Mouse (Mus musculus) layer of hippocampus, postnatal 36 days (tissue): Measurements from ENCODE around the gene Sp100. TPM values are rescaled to one million over a fixed set of nuclear protein-coding genes. Genes with fewer than 3 reads are reported as not detected.
A peak's percentile ranks its signal among the peaks of the same experiment; 100 is the strongest.
"Not testable (repeated sequence)": the region's sequence is repeated elsewhere in the genome, so short reads cannot be mapped to it uniquely, and the experiment has no call there.

ENCODE experiments used
- DNase-seq, 2 experiments: peaks; one replicate each; pipeline ENCODE4 v3.0.0; 2022
- total RNA-seq, 2 experiments: library from RNA; stranded (reverse); gene quantifications; 2 replicates each; pipeline ENCODE4 v1.2.3; 2021

Gene Sp100
- total RNA-seq = 1 to 10 TPM; 2.6 to 3.0 TPM

GRCm38 (mm10) chr1:85649881-85650280 is at the start of gene Sp100:
TSS of gene Sp100 (plus strand) at chr1:85649988.
- DNase-seq = not testable (repeated sequence)

DNA sequence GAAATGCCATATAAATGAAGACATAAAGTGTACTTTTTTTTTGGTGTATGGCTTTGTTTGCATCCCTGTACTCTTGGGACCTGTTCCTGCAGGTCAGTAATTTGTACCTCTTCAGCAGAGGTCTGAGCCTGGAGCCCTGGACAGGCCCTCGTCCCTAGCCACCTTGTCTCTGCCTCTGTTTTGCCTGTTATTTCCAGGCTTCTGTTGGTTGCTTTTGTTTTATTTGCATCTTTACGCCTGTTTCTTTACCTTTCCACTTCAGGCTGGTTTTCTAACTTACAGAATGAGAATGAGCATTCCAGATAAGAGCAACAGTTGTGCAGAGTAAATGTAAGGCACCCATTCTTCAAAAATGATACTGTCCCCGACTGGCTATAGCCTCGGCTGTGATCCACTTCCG is 49.7 kb upstream of the Sp100 start, which contains the start of gene Sp140:
Gene Sp140, plus strand, starts transcription at position 301 of the 400 bp plus-strand sequence.
- DNase-seq = not testable (repeated sequence)

GRCm38 (mm10) chr1:85600794-85601193 is 49.0 kb upstream of the Sp100 start:
- DNase-seq = not testable (repeated sequence)

DNA sequence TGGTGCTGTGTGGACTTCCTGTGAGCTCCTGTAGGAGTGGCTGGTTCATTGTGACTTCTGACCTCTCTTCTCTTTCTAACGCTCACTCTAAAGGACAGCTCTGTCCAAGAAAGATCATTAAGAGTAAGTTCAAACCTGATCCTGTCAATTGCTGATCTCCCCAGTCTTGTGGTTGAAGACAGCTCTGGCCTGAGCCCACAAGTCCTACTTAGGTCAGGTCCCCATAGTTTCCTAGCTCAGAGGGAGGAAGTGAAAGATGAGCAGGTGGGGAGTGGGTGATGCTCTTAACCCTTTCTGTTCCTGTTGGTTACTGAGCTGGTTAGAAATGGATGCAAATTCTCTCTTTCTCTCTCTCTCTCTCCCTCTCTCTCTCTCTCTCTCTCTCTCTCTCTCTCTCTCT is 45.4 kb upstream of the Sp100 start:
- not testable (repeated sequence) for DNase-seq

DNA sequence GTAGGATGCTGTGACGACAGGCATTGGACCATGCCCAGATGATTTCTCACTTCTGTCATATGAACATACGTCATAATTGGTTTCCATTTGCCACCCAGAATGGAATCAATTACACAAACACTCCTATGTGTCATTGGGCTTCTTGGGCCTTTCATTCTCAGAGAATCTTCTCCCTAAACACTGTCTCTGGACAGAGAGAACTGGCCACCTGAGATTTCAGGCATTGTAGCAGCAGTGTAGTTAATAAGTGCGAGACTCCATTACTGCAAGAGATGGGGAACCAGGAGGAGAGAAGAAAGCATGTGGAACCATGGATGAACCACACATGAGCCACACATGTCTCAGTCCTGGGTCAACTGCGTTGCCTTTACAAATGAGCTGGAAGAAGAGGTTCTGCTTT is 41.4 kb upstream of the Sp100 start:
- DNase-seq = not testable (repeated sequence)

DNA sequence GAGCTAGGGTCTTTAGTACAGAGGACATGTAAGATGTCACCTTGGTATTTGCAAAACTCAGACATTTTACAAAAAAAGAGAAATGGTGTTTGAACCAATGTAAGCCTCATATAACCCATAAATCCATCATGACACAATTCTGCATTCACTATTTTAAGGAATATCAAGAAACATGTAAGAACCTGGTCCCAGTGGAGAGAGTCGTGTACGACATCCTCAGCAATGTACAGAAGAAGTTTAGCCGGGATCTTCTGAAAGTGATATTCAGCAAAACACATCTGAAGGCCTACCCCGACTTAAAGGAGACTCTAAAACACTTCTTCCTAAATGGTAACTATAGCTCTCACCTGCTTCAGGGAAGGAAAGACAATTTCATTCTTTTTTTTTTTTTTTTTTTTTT is 39.2 kb upstream of the Sp100 start:
- not testable (repeated sequence) for DNase-seq

GRCm38 (mm10) chr1:85615096-85615495 is 34.7 kb upstream of the Sp100 start:
- not testable (repeated sequence) for DNase-seq

- DNase-seq = not testable (repeated sequence)
Observed at GRCm38 (mm10) chr1:85615819-85616218, 34.0 kb upstream of the Sp100 start.

- not testable (repeated sequence) for DNase-seq
Observed at GRCm38 (mm10) chr1:85617161-85617560, 32.6 kb upstream of the Sp100 start.

DNA sequence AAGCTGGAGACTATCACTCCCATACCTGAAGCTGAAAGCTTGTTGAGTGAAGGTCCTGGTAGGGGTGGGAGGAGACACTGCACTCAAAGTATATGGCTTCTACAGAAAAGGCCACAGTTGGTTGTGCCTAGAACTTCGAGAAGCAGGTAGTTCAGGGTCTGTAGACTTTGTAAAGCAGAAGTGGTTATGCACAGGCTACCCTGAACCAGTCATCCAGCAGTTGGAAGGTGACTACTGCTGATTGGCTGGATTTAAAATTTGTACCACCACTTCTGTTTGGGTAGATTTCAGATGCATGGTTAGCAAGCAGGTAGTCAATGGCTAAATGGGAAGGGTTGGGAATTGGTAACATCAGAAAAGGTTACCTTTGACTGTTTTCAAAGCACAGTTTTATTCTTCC is 31.1 kb upstream of the Sp100 start:
- DNase-seq = not testable (repeated sequence)

DNA sequence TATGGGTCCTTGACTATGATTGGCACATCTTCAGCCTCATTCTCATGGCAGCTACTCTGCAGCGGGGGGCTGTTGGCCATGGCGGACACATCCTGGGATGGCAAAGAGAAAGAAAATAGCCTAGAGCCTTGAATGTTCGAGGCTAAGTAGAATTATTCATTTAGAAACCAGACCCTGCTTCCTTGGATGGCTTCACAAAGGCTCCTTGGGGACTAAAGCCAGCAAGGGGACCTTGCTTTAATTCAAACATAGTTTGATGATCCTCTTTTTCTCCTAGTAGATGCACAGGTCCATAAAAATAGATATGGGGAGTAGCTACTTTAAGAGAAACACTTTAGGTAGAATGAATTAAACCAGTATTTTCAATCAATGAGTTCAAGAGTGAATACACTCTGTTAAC is 12.9 kb upstream of the Sp100 start:
- DNase-seq = not testable (repeated sequence)

DNA sequence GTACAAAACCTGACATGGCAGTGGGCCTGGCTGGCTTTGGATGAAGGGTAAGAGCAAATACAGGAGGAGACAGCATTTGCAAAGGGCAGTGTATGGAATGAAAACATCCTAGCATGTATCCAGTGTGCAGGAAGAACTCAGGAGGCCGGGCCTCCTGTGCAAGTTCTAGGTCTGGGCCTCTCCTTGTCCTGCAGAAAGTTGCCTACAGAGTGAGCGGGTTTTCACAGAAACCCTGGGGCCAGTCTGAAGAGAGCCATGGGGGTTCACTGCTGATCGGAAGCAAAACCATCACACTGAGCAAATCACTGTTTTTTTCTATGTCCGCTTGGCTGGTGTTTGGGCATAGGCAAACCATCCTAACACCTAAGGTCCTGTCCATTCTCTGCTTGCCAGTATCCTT is 11.6 kb upstream of the Sp100 start:
- not testable (repeated sequence) for DNase-seq

DNA sequence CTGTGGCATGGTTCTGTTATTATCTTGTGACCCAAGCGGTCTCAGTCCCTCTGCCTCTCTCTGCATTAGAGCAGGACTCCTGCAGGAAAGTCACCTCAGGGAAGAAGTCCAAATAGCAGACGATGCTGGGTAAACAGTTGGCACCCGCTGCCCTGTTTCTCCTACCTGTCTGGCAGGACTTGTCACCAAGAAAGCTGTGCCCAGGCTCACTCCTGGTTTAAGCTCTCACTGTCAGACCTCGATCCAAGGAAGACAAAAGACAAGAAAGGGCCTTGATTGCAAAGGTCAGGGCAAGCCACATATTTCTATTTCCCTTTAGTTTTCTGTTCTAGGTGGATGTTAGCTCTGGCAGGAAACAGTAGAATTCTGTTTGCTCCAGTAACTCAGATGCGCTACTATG is 736 bp downstream of the Sp100 start:
- DNase-seq = not testable (repeated sequence)

- peak; percentile 5 for DNase-seq
Observed at GRCm38 (mm10) chr1:85651770-85652275, 2.0 kb downstream of the Sp100 start.

GRCm38 (mm10) chr1:85657211-85657610 is 7.4 kb downstream of the Sp100 start:
- DNase-seq = not testable (repeated sequence)

DNA sequence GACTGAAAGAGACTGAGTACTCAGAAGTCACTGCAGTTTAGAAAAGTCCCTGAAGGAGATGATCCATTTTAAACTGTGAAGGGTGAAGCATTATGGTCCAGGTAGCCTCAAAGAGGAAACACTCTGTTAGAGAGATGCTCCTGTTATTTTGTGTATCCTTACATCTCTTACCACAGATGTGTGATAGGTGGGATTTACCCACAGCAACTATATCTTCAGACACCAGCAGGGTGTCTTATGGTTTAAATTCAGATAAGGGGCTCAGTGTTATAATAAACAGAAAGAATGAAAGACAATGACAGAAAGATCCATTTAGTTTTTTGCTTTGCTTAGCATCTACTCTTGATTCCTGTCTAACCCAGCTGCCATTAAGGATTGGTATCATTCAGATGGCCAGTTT is 14.5 kb downstream of the Sp100 start:
- no peak for DNase-seq

DNA sequence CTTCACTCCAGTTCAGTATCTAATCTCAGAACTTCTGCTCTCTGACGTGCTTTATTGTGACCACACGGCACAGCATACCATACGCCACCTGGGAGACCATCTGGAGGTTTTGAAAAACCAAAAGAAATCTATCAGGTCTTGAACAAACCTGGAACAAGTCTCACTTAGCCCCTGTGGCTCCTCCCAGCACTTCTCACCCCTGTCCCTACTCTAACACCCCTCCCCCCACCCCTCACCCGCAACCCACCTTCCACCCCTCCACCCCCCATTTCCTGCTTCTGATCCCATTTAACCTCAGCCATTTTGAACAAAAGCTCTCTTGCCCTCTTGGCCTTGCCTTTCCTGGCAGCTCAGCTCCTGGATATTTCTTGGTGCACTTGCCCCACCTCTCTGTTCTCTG is 30.4 kb downstream of the Sp100 start:
- DNase-seq = no peak

- DNase-seq = no peak
Observed at GRCm38 (mm10) chr1:85686666-85687065, 36.9 kb downstream of the Sp100 start.

GRCm38 (mm10) chr1:85687346-85687745 is 37.6 kb downstream of the Sp100 start:
- no peak for DNase-seq

- DNase-seq = no peak
Observed at GRCm38 (mm10) chr1:85690544-85690943, 40.8 kb downstream of the Sp100 start.

GRCm38 (mm10) chr1:85692281-85692680 is 42.5 kb downstream of the Sp100 start:
- DNase-seq = no peak

DNA sequence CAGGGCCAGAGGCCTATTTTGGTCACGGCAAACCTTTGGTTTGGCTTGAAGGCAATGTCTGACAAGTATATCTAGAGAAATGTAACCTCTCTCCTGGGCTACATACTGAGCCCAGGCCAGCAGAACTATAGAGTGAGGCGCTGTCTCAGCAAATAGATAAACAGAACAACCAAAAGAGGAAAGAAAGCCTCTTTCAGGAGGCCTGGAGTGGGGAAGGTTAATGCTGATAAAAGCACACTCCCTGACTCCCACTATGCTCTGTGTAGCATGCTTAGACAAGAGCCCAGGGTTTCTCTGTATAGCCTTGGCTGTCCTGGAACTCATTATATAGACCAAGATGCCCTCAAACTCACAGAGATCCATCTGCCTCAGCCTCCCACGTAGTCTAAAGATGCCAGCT is 43.5 kb downstream of the Sp100 start:
- no peak for DNase-seq

- no peak for DNase-seq
Observed at GRCm38 (mm10) chr1:85695646-85696045, 45.9 kb downstream of the Sp100 start.

- DNase-seq = no peak
Observed at GRCm38 (mm10) chr1:85697721-85698493, 48.1 kb downstream of the Sp100 start.
